Mouse (Mus musculus): ENCODE data around the gene Olfr1370.
"Not testable (repeated sequence)": the region's sequence is repeated elsewhere in the genome, so short reads cannot be mapped to it uniquely, and the experiment has no call there.

Gene Olfr1370

GRCm38 (mm10) chr13:21074847-21075246 is at the start of gene Olfr1370:
Gene Olfr1370, minus strand, starts transcription at chr13:21074947.
- in situ Hi-C loops (cut with MboI, MseI), result loop anchor here in 1 of 2 experiments (5.0 kb wide), 1 partner anchor 1212 kb away; the partner anchor contains the start of gene Vmn1r196

GRCm38 (mm10) chr13:21114121-21114520 is 39.4 kb upstream of the Olfr1370 start:
- in situ Hi-C loops (cut with MboI, MseI), result no loop called here

- in situ Hi-C loops (cut with MboI, MseI), result not testable (repeated sequence)
Observed at GRCm38 (mm10) chr13:21111183-21111582, 36.4 kb upstream of the Olfr1370 start, which contains the start of gene Olfr1369-ps1. Gene Olfr1369-ps1, plus strand, starts transcription at chr13:21111483.

GRCm38 (mm10) chr13:21110441-21110840 is 35.7 kb upstream of the Olfr1370 start:
- in situ Hi-C loops (cut with MboI, MseI), result no loop called here

DNA sequence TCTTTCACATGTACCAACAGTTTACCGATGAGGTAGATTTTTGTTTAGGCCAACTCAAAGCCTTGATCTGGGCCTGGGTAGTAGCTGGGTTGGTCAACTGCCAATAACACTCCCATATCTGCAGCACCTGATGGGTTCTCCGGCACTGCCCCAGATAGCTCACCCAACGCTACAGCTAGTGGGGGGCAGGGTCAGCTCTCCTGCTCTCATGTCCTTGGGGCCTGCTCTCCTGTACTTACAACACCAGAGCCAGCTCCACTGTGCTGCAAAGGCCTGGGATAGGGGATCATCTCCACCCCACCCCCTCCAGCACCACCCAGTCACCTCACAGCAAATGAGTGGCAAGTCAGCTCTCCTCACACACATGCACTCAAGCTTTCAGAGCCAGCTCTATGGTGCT is 35.0 kb upstream of the Olfr1370 start:
- in situ Hi-C loops (cut with MboI, MseI), result no loop called here

DNA sequence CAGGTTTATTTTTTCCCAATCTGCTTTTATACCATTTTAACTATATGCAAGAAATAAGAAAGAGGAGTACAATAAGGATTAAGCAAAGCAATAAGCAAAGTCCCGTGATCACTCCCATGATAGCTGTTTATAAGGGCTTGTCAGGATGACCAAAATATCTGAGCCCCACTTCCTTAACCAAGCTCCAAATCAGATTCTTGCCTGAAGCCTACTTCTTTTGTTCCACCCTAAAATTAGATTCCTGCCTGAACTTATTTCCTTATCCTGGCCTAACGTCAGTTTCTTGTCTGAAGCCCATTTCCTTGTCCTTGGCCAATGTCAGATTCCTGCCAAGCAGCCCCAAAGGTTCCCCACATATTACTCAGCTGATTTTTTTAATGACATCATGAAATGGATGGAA is 7.9 kb upstream of the Olfr1370 start:
- in situ Hi-C loops (cut with MboI, MseI), result no loop called here

DNA sequence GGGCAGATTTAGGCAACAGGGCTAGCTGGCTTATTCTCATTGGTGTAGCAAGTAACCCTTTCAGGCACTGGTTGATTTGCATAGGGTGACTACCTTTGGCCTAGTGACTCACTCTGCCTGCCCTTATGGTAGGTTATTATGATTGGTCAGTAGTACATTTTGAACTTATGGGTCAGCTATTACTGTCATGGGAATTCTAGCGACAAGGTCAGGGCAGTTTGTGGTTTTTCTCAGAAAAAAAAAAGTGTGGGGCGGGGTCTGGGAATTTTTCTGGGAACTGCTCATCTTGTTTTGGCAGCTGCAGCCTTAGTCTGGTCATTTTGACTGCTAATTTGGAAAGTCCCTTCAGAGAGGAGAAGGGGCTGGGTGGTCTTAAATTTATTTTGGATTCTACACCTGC is 8.7 kb downstream of the Olfr1370 start:
- in situ Hi-C loops (cut with MboI, MseI), result no loop called here

- in situ Hi-C loops (cut with MboI, MseI), result no loop called here
Observed at GRCm38 (mm10) chr13:21050118-21050517, 24.6 kb downstream of the Olfr1370 start.

DNA sequence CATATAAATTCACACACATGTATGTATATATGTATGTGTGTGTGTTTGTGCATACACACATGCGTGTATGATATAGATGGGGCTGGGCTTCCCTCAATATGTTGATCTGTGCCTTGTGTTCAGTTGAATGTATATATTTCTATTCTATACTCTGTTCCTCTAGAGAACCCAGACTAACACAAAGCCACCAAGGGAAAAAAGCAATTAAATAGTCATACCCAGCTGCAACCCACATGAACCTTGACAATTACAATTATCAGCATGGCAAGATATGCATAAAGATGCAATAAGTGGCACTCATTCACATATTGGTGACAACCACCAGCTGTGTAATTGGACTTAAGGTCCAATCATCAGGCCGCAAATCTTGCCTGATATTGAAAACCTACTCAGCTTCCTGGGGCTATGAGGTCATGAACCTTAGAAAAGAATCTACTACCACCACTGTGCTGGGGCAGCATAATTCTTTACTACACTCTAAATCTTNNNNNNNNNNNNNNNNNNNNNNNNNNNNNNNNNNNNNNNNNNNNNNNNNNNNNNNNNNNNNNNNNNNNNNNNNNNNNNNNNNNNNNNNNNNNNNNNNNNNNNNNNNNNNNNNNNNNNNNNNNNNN is 34.1 kb downstream of the Olfr1370 start:
- in situ Hi-C loops (cut with MboI, MseI), result no loop called here

GRCm38 (mm10) chr13:21035981-21036380 is 38.8 kb downstream of the Olfr1370 start:
- in situ Hi-C loops (cut with MboI, MseI), result no loop called here

DNA sequence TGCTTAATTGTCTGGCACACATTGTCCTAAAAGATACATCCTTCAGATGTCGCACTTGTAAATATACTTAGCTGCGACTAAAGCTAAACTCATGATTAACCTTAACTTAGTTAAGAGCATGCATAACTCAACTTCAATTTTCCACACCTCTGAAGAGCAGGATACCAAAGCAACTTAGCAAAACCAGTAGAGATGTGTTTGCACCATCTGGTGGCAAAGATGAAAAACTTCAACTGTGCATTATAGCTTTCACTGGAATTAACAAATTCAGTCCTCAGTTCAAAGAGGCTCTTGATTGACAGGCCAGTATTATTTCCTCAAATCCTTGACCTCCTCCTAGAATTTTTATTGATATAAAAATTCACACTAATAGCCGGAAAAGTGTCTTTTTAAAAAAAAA is 39.7 kb downstream of the Olfr1370 start:
- in situ Hi-C loops (cut with MboI, MseI), result no loop called here

- in situ Hi-C loops (cut with MboI, MseI), result no loop called here
Observed at GRCm38 (mm10) chr13:21033176-21033575, 41.6 kb downstream of the Olfr1370 start.

DNA sequence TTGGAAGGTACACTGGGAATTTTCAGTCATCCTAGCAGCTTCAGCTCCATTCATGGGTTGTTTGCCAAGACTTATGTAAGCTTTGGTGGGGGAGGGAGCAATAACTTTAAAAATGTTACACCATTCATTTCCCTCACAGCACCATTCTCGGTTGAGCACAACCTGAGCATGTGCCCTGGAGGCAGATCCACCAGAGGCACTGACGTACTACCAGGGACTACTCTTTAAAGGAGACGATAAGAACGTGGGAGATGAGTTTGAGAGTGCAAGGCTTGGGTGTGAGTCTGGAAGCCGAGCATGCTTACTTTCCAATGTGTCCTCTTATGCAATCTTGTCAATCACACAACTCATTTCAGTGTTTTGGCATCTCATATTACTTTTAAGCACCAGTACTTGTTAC is 49.9 kb downstream of the Olfr1370 start:
- in situ Hi-C loops (cut with MboI, MseI), result no loop called here
